Mouse (Mus musculus) heart, postnatal 0 days (tissue): ENCODE measurements around the gene 1810049J17Rik. TPM values are rescaled to one million over a fixed set of nuclear protein-coding genes. Genes with fewer than 3 reads are reported as not detected.

Experiments used
- ATAC-seq: fragments of 200-750 bp; cut with Nextera tagmentation; 2 replicates; pipeline ENCODE4 v1.8.0; 2017; ENCODE audit warnings: low read depth, moderate number of reproducible peaks, moderate library complexity; ENCODE audit not compliant: insufficient read depth
- DNase-seq: peaks from one replicate; pipeline ENCODE4 v3.0.0-alpha.2; 2016; ENCODE audit warnings: low spot score
- H3K27ac ChIP-seq: fragments of 300-500 bp; sonication (generic); 2 replicates; pipeline ENCODE4 v1.5.1; 2014; ENCODE audit warnings: low read depth, mild to moderate bottlenecking
- H3K27me3 ChIP-seq: fragments of 300-500 bp; sonication (generic); 2 replicates; pipeline ENCODE4 v1.6.1; 2014; ENCODE audit warnings: low read length, mixed read lengths; ENCODE audit not compliant: control insufficient read depth, insufficient read depth
- H3K36me3 ChIP-seq: fragments of 300-500 bp; sonication (generic); replicated peaks from 2 replicates; pipeline ENCODE4 v1.6.1; 2014; ENCODE audit warnings: low read length, mixed read lengths; ENCODE audit not compliant: control insufficient read depth, insufficient read depth
- H3K4me1 ChIP-seq: fragments of 300-500 bp; sonication (generic); 2 replicates; pipeline ENCODE4 v1.6.1; 2014; ENCODE audit warnings: antibody characterized with exemption; ENCODE audit not compliant: control insufficient read depth, insufficient read depth
- H3K4me2 ChIP-seq: fragments of 300-500 bp; sonication (generic); 2 replicates; pipeline ENCODE4 v1.6.1; 2014; ENCODE audit warnings: low read depth, mild to moderate bottlenecking, low read length, moderate library complexity
- H3K4me3 ChIP-seq: fragments of 300-500 bp; sonication (generic); 2 replicates; pipeline ENCODE4 v1.5.1; 2014; ENCODE audit warnings: low read depth, low read length
- H3K9ac ChIP-seq: fragments of 300-500 bp; sonication (generic); replicated peaks from 2 replicates; pipeline ENCODE4 v1.6.1; 2014; ENCODE audit warnings: low read depth, low read length, mixed read lengths
- H3K9me3 ChIP-seq: fragments of 300-500 bp; sonication (generic); replicated peaks from 2 replicates; pipeline ENCODE4 v1.6.1; 2016; ENCODE audit warnings: low read length; ENCODE audit not compliant: control insufficient read depth
- CTCF ChIP-seq: IDR thresholded peaks from 2 replicates; pipeline ENCODE4 v1.5.1; 2016; ENCODE audit warnings: antibody characterized with exemption, control low read depth, low read depth
- EP300 ChIP-seq: IDR thresholded peaks from 2 replicates; pipeline ENCODE4 v1.6.1; 2016; ENCODE audit warnings: antibody characterized with exemption, low read depth
- WGBS: fragments of 180-500 bp; shearing (Covaris S2); extraction: QIAGEN DNeasy Blood & Tissue Kit; methylation state at CpG from one replicate; pipeline ENCODE4 v1.1.7; 2014; 5-methylcytosine and 5-hydroxymethylcytosine counted together
- polyA plus RNA-seq: library from polyadenylated mRNA; unstranded; fragments of >200 nt; fragmentation: Nextera tagmentation; extraction: Ambion mirVana; gene quantifications from 2 replicates; pipeline ENCODE4 v1.2.1, GENCODE M21; 2015
- total RNA-seq: library from RNA; depleted of rRNA; stranded (reverse); fragments of >200 nt; gene quantifications from 2 replicates; pipeline ENCODE4 v1.2.3, GENCODE M21; 2014; ENCODE audit warnings: low replicate concordance

Gene 1810049J17Rik
- total and polyA plus RNA-seq, 2 experiments from 2014 or later = 0.44 TPM; not detected in 1

GRCm38 (mm10) chr15:12307114-12307513 lies 14.6 kb downstream of the 1810049J17Rik start:
- H3K27ac ChIP-seq = 0 out of 2 replicates have a peak overlapping the region, but pooled peaks have one; percentile 4
- no peaks in the 10 kb centered on the region for H3K36me3 ChIP-seq
- H3K9ac ChIP-seq = no peak overlapping the region
- ATAC-seq (no peak), DNase-seq (no peak)
- no peak for TF ChIP-seq EP300
- no peak for TF ChIP-seq CTCF
- H3K4me2 ChIP-seq = no peak overlapping the region
- peaks cover 8% of the 10 kb centered on the region; the same call in 1 of the 2 replicates for H3K4me1 ChIP-seq
- H3K27me3 ChIP-seq = no peaks in the 10 kb centered on the region
- 55% methylated on average over 4 of the region's 4 CpGs for WGBS
- no peaks in the 10 kb centered on the region for H3K9me3 ChIP-seq
- H3K4me3 ChIP-seq = no peak overlapping the region

GRCm38 (mm10) chr15:12306188-12307071 lies 15.3 kb downstream of the 1810049J17Rik start:
- DNase-seq (peak; percentile 25), ATAC-seq (no peak)
- no peaks in the 10 kb centered on the region for H3K9me3 ChIP-seq
- H3K4me1 ChIP-seq = peaks cover 8% of the 10 kb centered on the region; the same call in 1 of the 2 replicates
- no peak overlapping the region for H3K4me2 ChIP-seq
- WGBS = 34% methylated on average over 8 of the region's 8 CpGs
- H3K4me3 ChIP-seq = no peak overlapping the region
- TF ChIP-seq EP300 = no peak
- TF ChIP-seq CTCF = no peak
- no peak overlapping the region for H3K9ac ChIP-seq
- H3K27me3 ChIP-seq = no peaks in the 10 kb centered on the region
- no peaks in the 10 kb centered on the region for H3K36me3 ChIP-seq
- H3K27ac ChIP-seq = peak overlapping the region; percentile 34; the same call in 1 of the 2 replicates

GRCm38 (mm10) chr15:12301771-12302170 lies 19.9 kb downstream of the 1810049J17Rik start:
- no peaks in the 10 kb centered on the region for H3K27me3 ChIP-seq
- H3K4me3 ChIP-seq = no peak overlapping the region
- WGBS = 76% methylated on average over 4 of the region's 6 CpGs
- H3K4me2 ChIP-seq = no peak overlapping the region
- H3K27ac ChIP-seq = no peak overlapping the region
- H3K9ac ChIP-seq = no peak overlapping the region
- no peak for DNase-seq
- no peaks in the 10 kb centered on the region for H3K36me3 ChIP-seq
- TF ChIP-seq CTCF (no peak), EP300 (no peak)
- H3K4me1 ChIP-seq = peaks cover 7% of the 10 kb centered on the region; the same call in 1 of the 2 replicates
- ATAC-seq = no peak
- H3K9me3 ChIP-seq = no peaks in the 10 kb centered on the region

- Histone ChIP-seq H3K36me3 (no peaks in the 10 kb centered on the region), H3K4me2 (no peak overlapping the region), H3K27me3 (no peaks in the 10 kb centered on the region), H3K9ac (no peak overlapping the region), H3K9me3 (no peaks in the 10 kb centered on the region), H3K4me1 (no peaks in the 10 kb centered on the region), H3K4me3 (no peak overlapping the region), H3K27ac (no peak overlapping the region)
- DNase-seq (no peak), ATAC-seq (no peak)
- TF ChIP-seq CTCF (no peak), EP300 (no peak)
- 75% methylated on average over 7 of the region's 7 CpGs for WGBS
Observed at GRCm38 (mm10) chr15:12298231-12298737, 23.4 kb downstream of the 1810049J17Rik start.

GRCm38 (mm10) chr15:12296228-12296627 lies 25.5 kb downstream of the 1810049J17Rik start:
- no peak for ATAC-seq
- no peaks in the 10 kb centered on the region for H3K36me3 ChIP-seq
- no peaks in the 10 kb centered on the region for H3K27me3 ChIP-seq
- H3K27ac ChIP-seq = no peak overlapping the region
- no peaks in the 10 kb centered on the region for H3K4me1 ChIP-seq
- TF ChIP-seq CTCF (no peak), EP300 (no peak)
- no peak for DNase-seq
- no peak overlapping the region for H3K4me3 ChIP-seq
- H3K4me2 ChIP-seq = no peak overlapping the region
- 59% methylated on average over 2 of the region's 2 CpGs for WGBS
- H3K9ac ChIP-seq = no peak overlapping the region
- H3K9me3 ChIP-seq = no peaks in the 10 kb centered on the region
